Mouse (Mus musculus) erythroblast, embryonic 14.5 days (primary cell): ENCODE measurements around the gene Dhx8. TPM values are rescaled to one million over a fixed set of nuclear protein-coding genes. Genes with fewer than 3 reads are reported as not detected.
A peak's percentile ranks its signal among the peaks of the same experiment; 100 is the strongest.

Experiments
- H3K27me3 ChIP-seq: 2 replicates; pipeline ENCODE4 v1.6.1; 2012; ENCODE audit warnings: inconsistent platforms; ENCODE audit not compliant: control insufficient read depth
- H3K36me3 ChIP-seq: 2 replicates; pipeline ENCODE4 v1.6.1; 2012; ENCODE audit warnings: mild to moderate bottlenecking, inconsistent platforms; ENCODE audit not compliant: control insufficient read depth
- H3K4me1 ChIP-seq: 2 replicates; pipeline ENCODE4 v1.6.1; 2012; ENCODE audit warnings: inconsistent platforms; ENCODE audit not compliant: control insufficient read depth
- H3K4me3 ChIP-seq: replicated peaks from 2 replicates; pipeline ENCODE3; 2012; ENCODE audit warnings: moderate library complexity, mild to moderate bottlenecking, inconsistent platforms
- H3K9me3 ChIP-seq: 2 replicates; pipeline ENCODE4 v1.6.1; 2012; ENCODE audit warnings: low read length, inconsistent platforms, mixed read lengths; ENCODE audit not compliant: control insufficient read depth
- GATA1 ChIP-seq: IDR thresholded peaks from 2 replicates; pipeline ENCODE4 v1.6.1; 2012; ENCODE audit warnings: low read length, inconsistent platforms, mixed read lengths
- TAL1 ChIP-seq: IDR thresholded peaks from 3 replicates; pipeline ENCODE4 v1.6.1; 2012; ENCODE audit warnings: low read length, inconsistent platforms, mixed read lengths
- polyA plus RNA-seq: library from polyadenylated mRNA; stranded (reverse); fragments of >175 nt; gene quantifications from 2 replicates; pipeline ENCODE4 v1.2.3, GENCODE M21; 2012

Gene Dhx8
- polyA plus RNA-seq, 1 experiment, result 0.88 TPM

GRCm38 (mm10) chr11:101784488-101785142 lies 51.9 kb downstream of the Dhx8 start:
- Histone ChIP-seq H3K4me1 (peaks cover 7% of the 10 kb centered on the region), H3K9me3 (no peaks in the 10 kb centered on the region; the same call in 1 of the 2 replicates), H3K4me3 (peak overlapping the region; percentile 44), H3K36me3 (no peaks in the 10 kb centered on the region), H3K27me3 (peaks cover 79% of the 10 kb centered on the region)
- TF ChIP-seq GATA1, result no peak
- TF ChIP-seq TAL1, result no peak

GRCm38 (mm10) chr11:101785143-101785851 lies 52.6 kb downstream of the Dhx8 start, which contains the start of gene Etv4:
Gene Etv4, minus strand, starts transcription at chr11:101785371.
- Histone ChIP-seq H3K4me3 (peak within 1 kb of the TSS; percentile 44), H3K9me3 (no peaks in the 10 kb centered on the region; the same call in 1 of the 2 replicates), H3K27me3 (peaks cover 74% of the 10 kb centered on the region), H3K36me3 (no peaks in the 10 kb centered on the region), H3K4me1 (peaks cover 7% of the 10 kb centered on the region)
- TF ChIP-seq TAL1 (no peak), GATA1 (no peak)

DNA sequence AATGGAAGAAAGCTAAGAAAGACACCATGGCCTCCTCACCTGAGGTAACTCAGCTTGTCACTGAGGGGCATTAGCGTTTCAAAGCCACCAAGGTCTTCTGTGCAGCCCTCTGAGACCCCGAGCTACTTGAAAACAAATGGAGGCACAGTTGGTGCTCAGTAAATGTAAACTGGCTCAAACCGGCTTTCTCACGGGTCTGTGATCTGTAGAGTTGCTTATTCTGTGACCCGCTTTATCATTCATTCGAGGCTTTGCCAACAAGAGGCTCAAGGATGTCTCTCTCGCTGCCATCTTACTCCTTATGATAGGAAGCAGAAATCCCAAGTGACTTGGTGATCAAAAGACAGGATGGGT lies 53.1 kb downstream of the Dhx8 start:
- no peaks in the 10 kb centered on the region; the same call in 1 of the 2 replicates for H3K9me3 ChIP-seq
- peaks cover 7% of the 10 kb centered on the region for H3K4me1 ChIP-seq
- peaks cover 74% of the 10 kb centered on the region for H3K27me3 ChIP-seq
- H3K4me3 ChIP-seq, result peak overlapping the region; percentile 12
- TF ChIP-seq GATA1 (no peak), TAL1 (no peak)
- no peaks in the 10 kb centered on the region for H3K36me3 ChIP-seq

DNA sequence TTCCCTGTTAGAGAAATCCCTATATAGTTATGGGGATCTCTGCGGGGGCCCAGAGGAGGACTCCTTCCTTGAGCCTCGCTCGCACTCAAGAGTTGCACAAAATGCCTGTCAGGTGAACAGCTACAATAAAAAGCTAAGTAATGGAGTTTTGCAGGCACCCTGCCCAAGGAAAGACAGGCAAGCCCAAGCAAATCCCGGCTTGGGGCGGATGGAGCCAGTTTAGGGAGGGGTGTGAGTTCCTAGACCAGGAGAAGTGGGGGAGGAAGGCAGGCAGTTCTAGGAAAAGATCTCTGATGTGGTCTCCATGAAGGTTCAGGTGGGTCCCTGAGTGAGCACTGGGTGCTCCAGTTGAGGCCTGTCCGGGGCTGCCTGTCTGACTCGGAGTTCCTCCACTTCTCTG lies 53.9 kb downstream of the Dhx8 start:
- H3K27me3 ChIP-seq, result peaks cover 71% of the 10 kb centered on the region
- TF ChIP-seq TAL1 (no peak), GATA1 (no peak)
- H3K4me3 ChIP-seq, result no peak overlapping the region
- H3K36me3 ChIP-seq, result no peaks in the 10 kb centered on the region
- no peaks in the 10 kb centered on the region; the same call in 1 of the 2 replicates for H3K9me3 ChIP-seq
- peaks cover 7% of the 10 kb centered on the region for H3K4me1 ChIP-seq

- TF ChIP-seq TAL1 (no peak), GATA1 (no peak)
- H3K9me3 ChIP-seq, result no peaks in the 10 kb centered on the region; the same call in 1 of the 2 replicates
- H3K4me3 ChIP-seq, result no peak overlapping the region
- H3K36me3 ChIP-seq, result no peaks in the 10 kb centered on the region
- peaks cover 64% of the 10 kb centered on the region for H3K27me3 ChIP-seq
- peaks cover 7% of the 10 kb centered on the region for H3K4me1 ChIP-seq
These were observed 54.7 kb downstream of the Dhx8 start for GRCm38 (mm10) chr11:101787432-101787831.

GRCm38 (mm10) chr11:101790811-101791526 lies 58.2 kb downstream of the Dhx8 start:
- no peak overlapping the region for H3K4me3 ChIP-seq
- no peak for TF ChIP-seq TAL1
- TF ChIP-seq GATA1, result no peak
- H3K9me3 ChIP-seq, result no peaks in the 10 kb centered on the region
- peaks cover 28% of the 10 kb centered on the region for H3K27me3 ChIP-seq
- H3K4me1 ChIP-seq, result no peaks in the 10 kb centered on the region
- no peaks in the 10 kb centered on the region for H3K36me3 ChIP-seq

DNA sequence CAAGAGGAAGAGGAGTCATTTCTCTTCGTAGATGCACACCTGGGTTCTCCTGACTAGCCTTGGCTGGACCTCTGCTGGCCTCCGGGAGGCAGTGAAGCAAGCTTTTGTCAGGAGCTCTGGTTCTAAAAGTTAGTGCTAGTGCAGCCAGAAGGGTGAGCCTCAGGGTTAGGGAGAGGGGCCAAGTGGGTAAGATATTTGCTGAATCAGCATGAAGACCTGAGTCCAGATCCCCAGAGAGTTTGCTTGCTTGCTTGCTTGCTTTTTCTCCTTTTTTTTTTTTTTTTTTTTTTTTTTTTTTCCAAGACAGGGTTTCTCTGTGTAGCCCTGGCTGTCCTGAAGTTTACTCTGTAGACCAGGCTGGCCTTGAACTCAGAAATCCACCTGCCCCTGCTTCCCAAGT lies 64.6 kb downstream of the Dhx8 start:
- no peak for TF ChIP-seq GATA1
- no peak; the same call in 2 of the 3 replicates for TF ChIP-seq TAL1
- no peaks in the 10 kb centered on the region for H3K36me3 ChIP-seq
- peaks cover 8% of the 10 kb centered on the region for H3K27me3 ChIP-seq
- no peaks in the 10 kb centered on the region for H3K9me3 ChIP-seq
- no peaks in the 10 kb centered on the region for H3K4me1 ChIP-seq
- H3K4me3 ChIP-seq, result no peak overlapping the region

DNA sequence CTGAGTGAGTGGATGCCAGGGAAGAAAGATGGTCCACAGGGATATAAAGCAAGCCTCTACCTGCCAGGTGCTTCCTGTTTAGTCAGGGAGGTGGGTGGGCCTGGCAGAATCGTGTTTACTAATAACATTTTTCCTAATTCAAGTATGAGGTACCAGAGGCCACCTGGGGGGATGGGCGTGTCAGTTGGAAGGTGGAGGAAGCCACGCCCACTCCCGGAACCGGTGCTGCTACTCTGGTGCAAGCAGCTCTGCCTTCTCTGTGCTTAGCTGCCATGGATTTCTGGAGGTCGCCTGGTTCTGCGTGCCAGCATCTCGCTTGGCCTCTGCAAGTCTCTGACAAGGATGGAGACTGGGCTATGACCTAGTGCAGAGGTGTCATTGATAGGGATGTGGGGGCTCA lies 65.4 kb downstream of the Dhx8 start:
- Histone ChIP-seq H3K9me3 (no peaks in the 10 kb centered on the region), H3K4me3 (no peak overlapping the region), H3K4me1 (no peaks in the 10 kb centered on the region), H3K36me3 (no peaks in the 10 kb centered on the region), H3K27me3 (peaks cover 8% of the 10 kb centered on the region)
- TF ChIP-seq TAL1 (no peak), GATA1 (no peak)

DNA sequence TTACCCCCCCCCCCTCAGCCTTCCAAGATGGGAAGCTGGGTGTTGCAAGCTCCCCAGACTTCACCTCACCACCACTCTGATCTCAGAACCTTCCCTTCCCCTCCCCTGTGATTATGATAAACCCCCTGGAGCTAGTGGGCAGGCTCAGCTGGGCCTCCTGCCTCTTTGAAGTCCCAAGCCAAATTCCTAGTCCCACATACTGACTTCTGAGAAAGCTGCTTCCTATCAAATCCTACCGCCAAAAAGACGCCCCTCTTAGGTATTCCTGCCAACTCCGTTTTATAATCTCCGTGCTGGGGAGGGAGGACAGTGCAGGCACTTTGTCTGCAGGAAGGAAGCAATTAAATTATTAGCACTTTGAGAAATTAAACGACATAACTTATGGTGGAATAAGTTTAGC lies 68.7 kb downstream of the Dhx8 start:
- Histone ChIP-seq H3K4me1 (no peaks in the 10 kb centered on the region), H3K27me3 (peaks cover 8% of the 10 kb centered on the region), H3K36me3 (no peaks in the 10 kb centered on the region), H3K9me3 (no peaks in the 10 kb centered on the region), H3K4me3 (no peak overlapping the region)
- no peak for TF ChIP-seq TAL1
- TF ChIP-seq GATA1, result no peak
